ENCODE assay signal across 23 mouse cellular contexts in genomic region chr16:70178975-70179374, GRCm38 (mm10).
A peak's percentile ranks its signal among the peaks of the same experiment; 100 is the strongest.
DNase-seq lines count a peak whose midpoint lies in the region; ATAC-seq lines count a peak whose summit lies in the region.
"Had no signal": no experiment of that assay in that cellular context is flagged by ENCODE, and none has a peak within 500 bp of the region (broad histone marks: within the 10 kb centered on the region; RNA-seq: fewer than 3 reads in every experiment).

No protein-coding gene starts in this region.

- no peak overlapping the region for H3K27ac ChIP-seq in forebrain, embryonic 14.5 days (ENCODE audit: low read depth, low read length)
- H3K27ac ChIP-seq in forebrain, embryonic 13.5 days: no peak overlapping the region
- H3K27ac ChIP-seq: gastrocnemius, adult 2 months; heart, embryonic 10.5 days; heart, embryonic 13.5 days; hindbrain, embryonic 14.5 days; hindbrain, postnatal 0 days had no signal

- 52% methylated on average over 7 of the region's 7 CpGs for WGBS in forebrain, embryonic 14.5 days
- 67% methylated on average over 7 of the region's 7 CpGs for WGBS in forebrain, embryonic 13.5 days

- H3K9me3 ChIP-seq in forebrain, embryonic 14.5 days (replicated peaks; ENCODE audit: control insufficient read depth, low read length): no peaks in the 10 kb centered on the region
- no peaks in the 10 kb centered on the region for H3K9me3 ChIP-seq in forebrain, embryonic 13.5 days (replicated peaks)
- H3K9me3 ChIP-seq: heart, embryonic 10.5 days; heart, embryonic 13.5 days had no signal

- no peaks in the 10 kb centered on the region for H3K27me3 ChIP-seq in forebrain, embryonic 14.5 days (replicated peaks; ENCODE audit: control insufficient read depth, insufficient read depth, low read length)
- no peaks in the 10 kb centered on the region for H3K27me3 ChIP-seq in forebrain, embryonic 13.5 days
- H3K27me3 ChIP-seq: heart, embryonic 13.5 days had no signal

- H3K4me3 ChIP-seq in forebrain, embryonic 14.5 days (ENCODE audit: low read depth, low read length): no peak overlapping the region
- H3K4me3 ChIP-seq in forebrain, embryonic 13.5 days: no peak overlapping the region
- H3K4me3 ChIP-seq: gastrocnemius, adult 2 months; heart, embryonic 10.5 days; heart, embryonic 13.5 days had no signal

- no peaks in the 10 kb centered on the region for H3K36me3 ChIP-seq in forebrain, embryonic 14.5 days (ENCODE audit: control insufficient read depth, insufficient read depth, low read length)
- no peaks in the 10 kb centered on the region for H3K36me3 ChIP-seq in forebrain, embryonic 13.5 days (ENCODE audit: poor library complexity, severe bottlenecking)
- H3K36me3 ChIP-seq: heart, embryonic 10.5 days; heart, embryonic 13.5 days had no signal

- H3K9ac ChIP-seq in forebrain, embryonic 14.5 days (ENCODE audit: low read length): no peak overlapping the region
- H3K9ac ChIP-seq in forebrain, embryonic 13.5 days: no peak overlapping the region
- H3K9ac ChIP-seq: heart, embryonic 13.5 days; hindbrain, embryonic 14.5 days had no signal

- no peak overlapping the region for H3K4me2 ChIP-seq in forebrain, embryonic 14.5 days (ENCODE audit: low read length)
- H3K4me2 ChIP-seq in forebrain, embryonic 13.5 days: no peak overlapping the region
- H3K4me2 ChIP-seq: heart, embryonic 13.5 days; hindbrain, embryonic 14.5 days had no signal

- ATAC-seq in cerebellum, adult (ENCODE audit: insufficient number of reproducible peaks, low FRiP score, low TSS enrichment): no peak
- ATAC-seq in forebrain, embryonic 14.5 days: no peak
- no peak for ATAC-seq in forebrain, embryonic 13.5 days
- ATAC-seq: activated CD4-positive, CD25-positive, alpha-beta regulatory T cell, adult 4 months; hindbrain, postnatal 0 days; inflammation-experienced regulatory T-cells, adult 6 months; intestine, embryonic 16.5 days had no signal

- H3K4me1 ChIP-seq in forebrain, embryonic 14.5 days (ENCODE audit: control insufficient read depth, insufficient read depth, low read length): no peaks in the 10 kb centered on the region
- H3K4me1 ChIP-seq in forebrain, embryonic 13.5 days: no peaks in the 10 kb centered on the region

- peak; percentile 24 to 35 for DNase-seq in cerebellum, postnatal 10 days
- DNase-seq in forebrain, embryonic 14.5 days (ENCODE audit: low spot score): peak; percentile 35
- peak; percentile 33 for DNase-seq in heart, adult 11 months
- DNase-seq in heart, adult 8-10 months (ENCODE audit: low spot score): no peak
- DNase-seq: adrenal gland, adult 8-10 months; adrenal gland, postnatal 25 days; cerebellum, adult 11 months; gastrocnemius, adult 2 months; gastrocnemius, postnatal 14 days; heart, adult 18-20 months; heart, postnatal 14 days; heart, postnatal 4 days; kidney, adult 18-20 months; kidney, adult 9 months had no signal
